Mouse (Mus musculus): Measurements from ENCODE around the gene Sdk1. TPM values are rescaled to one million over a fixed set of nuclear protein-coding genes. Genes with fewer than 3 reads are reported as not detected.

Gene Sdk1
- total and polyA plus RNA-seq, 3 experiments = 0.04 to 0.87 TPM; not detected in 1

GRCm38 (mm10) chr5:141239401-141239800, 1.9 kb upstream of the Sdk1 start:
- no peak overlapping the region for H3K9ac ChIP-seq (ENCODE audit: insufficient read depth, low read depth)
- no peaks in the 10 kb centered on the region for H3K79me2 ChIP-seq (replicated peaks; ENCODE audit: control insufficient read depth, extremely low read depth, insufficient read depth, poor library complexity, severe bottlenecking)
- no peaks in the 10 kb centered on the region for H3K36me3 ChIP-seq (replicated peaks in 1 of 2; ENCODE audit: control insufficient read depth in 1 of 2, insufficient read depth in 1 of 2, low read length in 1 of 2)
- H3K27ac ChIP-seq (ENCODE audit: insufficient read depth, low read depth) = no peak overlapping the region
- dilution Hi-C loops (cut with MboI; ENCODE audit: extremely low pct_ligation_motif_present, extremely low pct_unique_long_range_greater_than_20kb, low sequenced_read_pairs) = no loop called here
- H3K9me3 ChIP-seq (replicated peaks; ENCODE audit: low read length) = peaks cover 5% of the 10 kb centered on the region
- no peak for DNase-seq (ENCODE audit: extremely low read depth)
- no peak for TF ChIP-seq MYC (IDR thresholded peaks at IDR 0.05; ENCODE audit: low read depth, low read length)
- TF ChIP-seq POLR2AphosphoS2 (IDR thresholded peaks at IDR 0.05; ENCODE audit: low read depth, low read length) = no peak
- no peak for TF ChIP-seq MAX (IDR thresholded peaks at IDR 0.05; ENCODE audit: low read length)
- TF ChIP-seq ZKSCAN1 (IDR thresholded peaks at IDR 0.05; ENCODE audit: borderline replicate concordance, low read depth, low read length) = no peak
- TF ChIP-seq TBP (conservative IDR thresholded peaks at IDR 0.05; ENCODE audit: low read depth, low read length) = no peak
- TF ChIP-seq JUND (conservative IDR thresholded peaks at IDR 0.05; ENCODE audit: low read depth, low read length) = no peak
- TF ChIP-seq ZMIZ1 (IDR thresholded peaks at IDR 0.05; ENCODE audit: low read depth, low read length) = no peak
- no peak for TF ChIP-seq KAT2A (IDR thresholded peaks at IDR 0.05; ENCODE audit: insufficient replicate concordance, low read length)
- no peak for TF ChIP-seq HCFC1 (IDR thresholded peaks at IDR 0.05; ENCODE audit: low read depth, low read length)
- TF ChIP-seq SIN3A (IDR thresholded peaks at IDR 0.05; ENCODE audit: low read length) = no peak
- no peak for TF ChIP-seq JUN (IDR thresholded peaks at IDR 0.05; ENCODE audit: insufficient read depth, low read depth, low read length)
- no peak for TF ChIP-seq RCOR1 (conservative IDR thresholded peaks at IDR 0.05; ENCODE audit: low read depth, low read length)
- TF ChIP-seq E2F4 (IDR thresholded peaks at IDR 0.05; ENCODE audit: insufficient replicate concordance, low read depth, low read length) = no peak
- in situ Hi-C loops (cut with MboI; ENCODE audit: low pct_ligation_motif_present, low pct_unique_long_range_greater_than_20kb, low sequenced_read_pairs) = no loop called here
- no peaks in the 10 kb centered on the region for H3K27me3 ChIP-seq (replicated peaks)
- H3K4me3 ChIP-seq (replicated peaks in 1 of 3; ENCODE audit: low read depth in 2 of 3, low read length in 2 of 3, poor library complexity in 1 of 3) = no peak overlapping the region
- H3K4me1 ChIP-seq (ENCODE audit: control insufficient read depth in 1 of 2, insufficient read depth in 2 of 2) = no peaks in the 10 kb centered on the region
- no peak overlapping the region for H3K4me2 ChIP-seq (ENCODE audit: insufficient read depth, low read depth, poor library complexity, severe bottlenecking)

GRCm38 (mm10) chr5:141240441-141240840, 849 bp upstream of the Sdk1 start:
- no peaks in the 10 kb centered on the region for H3K36me3 ChIP-seq (replicated peaks in 1 of 2; ENCODE audit: control insufficient read depth in 1 of 2, insufficient read depth in 1 of 2, low read length in 1 of 2)
- DNase-seq (ENCODE audit: extremely low read depth) = no peak
- H3K9ac ChIP-seq (ENCODE audit: insufficient read depth, low read depth) = no peak overlapping the region
- in situ Hi-C loops (cut with MboI; ENCODE audit: low pct_ligation_motif_present, low pct_unique_long_range_greater_than_20kb, low sequenced_read_pairs) = no loop called here
- TF ChIP-seq HCFC1 (IDR thresholded peaks at IDR 0.05; ENCODE audit: low read depth, low read length) (no peak), RCOR1 (conservative IDR thresholded peaks at IDR 0.05; ENCODE audit: low read depth, low read length) (no peak), EP300 (IDR thresholded peaks at IDR 0.05; ENCODE audit: low read length) (no peak), POLR2AphosphoS2 (IDR thresholded peaks at IDR 0.05; ENCODE audit: low read depth, low read length) (no peak), ZNF384 (IDR thresholded peaks at IDR 0.05; ENCODE audit: low read depth, low read length) (no peak), CHD1 (IDR thresholded peaks at IDR 0.05; ENCODE audit: low read depth, low read length) (no peak), SMC3 (IDR thresholded peaks at IDR 0.05; ENCODE audit: low read depth, low read length) (no peak), ETS1 (conservative IDR thresholded peaks at IDR 0.05; ENCODE audit: low read depth, low read length) (no peak), KAT2A (IDR thresholded peaks at IDR 0.05; ENCODE audit: insufficient replicate concordance, low read length) (no peak), NELFE (IDR thresholded peaks at IDR 0.05; ENCODE audit: low read depth, low read length) (no peak), ELF1 (IDR thresholded peaks at IDR 0.05; ENCODE audit: low read depth, low read length) (no peak), JUN (IDR thresholded peaks at IDR 0.05; ENCODE audit: insufficient read depth, low read depth, low read length) (no peak), GABPA (IDR thresholded peaks at IDR 0.05; ENCODE audit: insufficient replicate concordance, low read depth, low read length) (no peak), SIN3A (IDR thresholded peaks at IDR 0.05; ENCODE audit: low read length) (no peak), USF1 (IDR thresholded peaks at IDR 0.05; ENCODE audit: low read depth, low read length) (no peak), ZMIZ1 (IDR thresholded peaks at IDR 0.05; ENCODE audit: low read depth, low read length) (no peak), JUND (conservative IDR thresholded peaks at IDR 0.05; ENCODE audit: low read depth, low read length) (no peak), E2F4 (IDR thresholded peaks at IDR 0.05; ENCODE audit: insufficient replicate concordance, low read depth, low read length) (no peak), TBP (conservative IDR thresholded peaks at IDR 0.05; ENCODE audit: low read depth, low read length) (no peak)
- no peaks in the 10 kb centered on the region for H3K4me1 ChIP-seq (ENCODE audit: control insufficient read depth in 1 of 2, insufficient read depth in 2 of 2)
- H3K4me3 ChIP-seq (replicated peaks in 1 of 3; ENCODE audit: low read depth in 2 of 3, low read length in 2 of 3, poor library complexity in 1 of 3) = no peak overlapping the region
- H3K27ac ChIP-seq (ENCODE audit: insufficient read depth, low read depth) = no peak overlapping the region
- dilution Hi-C loops (cut with MboI; ENCODE audit: extremely low pct_ligation_motif_present, extremely low pct_unique_long_range_greater_than_20kb, low sequenced_read_pairs) = no loop called here
- H3K9me3 ChIP-seq (replicated peaks; ENCODE audit: low read length) = peaks cover 5% of the 10 kb centered on the region
- no peaks in the 10 kb centered on the region for H3K27me3 ChIP-seq (replicated peaks)
- H3K4me2 ChIP-seq (ENCODE audit: insufficient read depth, low read depth, poor library complexity, severe bottlenecking) = no peak overlapping the region
- no peaks in the 10 kb centered on the region for H3K79me2 ChIP-seq (replicated peaks; ENCODE audit: control insufficient read depth, extremely low read depth, insufficient read depth, poor library complexity, severe bottlenecking)

Measured in CH12.LX (cell line).